Mouse (Mus musculus): Measurements from ENCODE around the gene Rin3. TPM values are rescaled to one million over a fixed set of nuclear protein-coding genes. Genes with fewer than 3 reads are reported as not detected.

Rin3 gene
- polyA plus RNA-seq (2015; fragmentation: Nextera tagmentation; extraction: Ambion mirVana): 2.0 TPM in 2 replicates

GRCm38 (mm10) chr12:102282763-102283482, at the start of gene Rin3:
Gene Rin3 (plus strand): TSS chr12:102283048.
- WGBS: under 1% methylated on average over 71 of the region's 75 CpGs
- peak within 1 kb of the TSS; percentile 73 for H3K9ac ChIP-seq
- ATAC-seq: peak; percentile 50
- no peaks in the 10 kb centered on the region for H3K36me3 ChIP-seq (ENCODE audit: poor library complexity, severe bottlenecking)
- peaks cover 4% of the 10 kb centered on the region; the same call in 1 of the 2 replicates for H3K9me3 ChIP-seq (replicated peaks)
- H3K4me3 ChIP-seq: peak within 1 kb of the TSS; percentile 53
- H3K27me3 ChIP-seq: peaks cover 9% of the 10 kb centered on the region
- H3K27ac ChIP-seq: peak within 1 kb of the TSS; percentile 44; the same call in 1 of the 2 replicates
- H3K4me1 ChIP-seq: peaks cover 20% of the 10 kb centered on the region
- H3K4me2 ChIP-seq: peak within 1 kb of the TSS; percentile 85

- no peaks in the 10 kb centered on the region for H3K4me1 ChIP-seq
- no peak overlapping the region for H3K4me3 ChIP-seq
- no peaks in the 10 kb centered on the region for H3K9me3 ChIP-seq (replicated peaks)
- no peaks in the 10 kb centered on the region for H3K36me3 ChIP-seq (ENCODE audit: poor library complexity, severe bottlenecking)
- no peak overlapping the region for H3K27ac ChIP-seq
- WGBS: 58% methylated on average over 3 of the region's 3 CpGs
- H3K4me2 ChIP-seq: no peak overlapping the region
- H3K9ac ChIP-seq: no peak overlapping the region
- no peaks in the 10 kb centered on the region for H3K27me3 ChIP-seq
- no peak for ATAC-seq
These were observed 47.3 kb upstream of the Rin3 start for GRCm38 (mm10) chr12:102235551-102235950.

- ATAC-seq: no peak
- Histone ChIP-seq H3K27me3 (no peaks in the 10 kb centered on the region), H3K4me3 (no peak overlapping the region), H3K36me3 (ENCODE audit: poor library complexity, severe bottlenecking) (no peaks in the 10 kb centered on the region), H3K9ac (no peak overlapping the region), H3K27ac (no peak overlapping the region), H3K4me1 (no peaks in the 10 kb centered on the region), H3K4me2 (no peak overlapping the region), H3K9me3 (replicated peaks) (no peaks in the 10 kb centered on the region)
- WGBS: 92% methylated on average over 6 of the region's 6 CpGs
These were observed 46.5 kb upstream of the Rin3 start for GRCm38 (mm10) chr12:102236317-102236716.

- no peaks in the 10 kb centered on the region for H3K9me3 ChIP-seq (replicated peaks)
- 0 out of 2 replicates have a peak, but pooled peaks have one; percentile 33 for ATAC-seq
- 50% methylated on average over 6 of the region's 6 CpGs for WGBS
- no peaks in the 10 kb centered on the region for H3K4me1 ChIP-seq
- H3K36me3 ChIP-seq (ENCODE audit: poor library complexity, severe bottlenecking): no peaks in the 10 kb centered on the region
- H3K27me3 ChIP-seq: no peaks in the 10 kb centered on the region
- no peak overlapping the region for H3K27ac ChIP-seq
- H3K4me2 ChIP-seq: no peak overlapping the region
- no peak overlapping the region for H3K9ac ChIP-seq
- H3K4me3 ChIP-seq: no peak overlapping the region
These were observed 40.6 kb upstream of the Rin3 start for GRCm38 (mm10) chr12:102242076-102242722.

- no peaks in the 10 kb centered on the region for H3K4me1 ChIP-seq
- H3K4me2 ChIP-seq: no peak overlapping the region
- H3K36me3 ChIP-seq (ENCODE audit: poor library complexity, severe bottlenecking): no peaks in the 10 kb centered on the region
- 74% methylated on average over 1 of the region's 1 CpGs for WGBS
- no peak overlapping the region for H3K9ac ChIP-seq
- no peaks in the 10 kb centered on the region for H3K27me3 ChIP-seq
- no peak overlapping the region for H3K4me3 ChIP-seq
- H3K27ac ChIP-seq: no peak overlapping the region
- H3K9me3 ChIP-seq (replicated peaks): no peaks in the 10 kb centered on the region
- ATAC-seq: no peak
These were observed 38.9 kb upstream of the Rin3 start for GRCm38 (mm10) chr12:102243915-102244314.

- Histone ChIP-seq H3K27me3 (no peaks in the 10 kb centered on the region), H3K27ac (no peak overlapping the region), H3K9me3 (replicated peaks) (no peaks in the 10 kb centered on the region), H3K9ac (no peak overlapping the region), H3K4me2 (no peak overlapping the region), H3K36me3 (ENCODE audit: poor library complexity, severe bottlenecking) (no peaks in the 10 kb centered on the region), H3K4me3 (no peak overlapping the region), H3K4me1 (0 out of 2 replicates have a peak, but pooled peaks cover 7% of the 10 kb centered on the region)
- WGBS: 92% methylated on average over 5 of the region's 5 CpGs
- no peak for ATAC-seq
These were observed 36.6 kb upstream of the Rin3 start for GRCm38 (mm10) chr12:102246226-102246625.

GRCm38 (mm10) chr12:102248104-102248503, 34.7 kb upstream of the Rin3 start:
- H3K27me3 ChIP-seq: no peaks in the 10 kb centered on the region
- H3K4me2 ChIP-seq: no peak overlapping the region
- no peak overlapping the region for H3K4me3 ChIP-seq
- H3K27ac ChIP-seq: no peak overlapping the region
- H3K9me3 ChIP-seq (replicated peaks): no peaks in the 10 kb centered on the region
- ATAC-seq: no peak
- no peak overlapping the region for H3K9ac ChIP-seq
- WGBS: 93% methylated on average over 6 of the region's 6 CpGs
- H3K4me1 ChIP-seq: 0 out of 2 replicates have a peak, but pooled peaks cover 7% of the 10 kb centered on the region
- H3K36me3 ChIP-seq (ENCODE audit: poor library complexity, severe bottlenecking): no peaks in the 10 kb centered on the region

- ATAC-seq: peak; percentile 50; the same call in 1 of the 2 replicates
- peak overlapping the region; percentile 72 for H3K27ac ChIP-seq
- 79% methylated on average over 4 of the region's 4 CpGs for whole genome bisulfite sequencing
- 0 out of 2 replicates have a peak, but pooled peaks cover 7% of the 10 kb centered on the region for H3K4me1 ChIP-seq
- no peak overlapping the region for H3K4me3 ChIP-seq
- H3K9me3 ChIP-seq (replicated peaks): no peaks in the 10 kb centered on the region
- H3K4me2 ChIP-seq: no peak overlapping the region
- H3K36me3 ChIP-seq (ENCODE audit: poor library complexity, severe bottlenecking): no peaks in the 10 kb centered on the region
- no peaks in the 10 kb centered on the region for H3K27me3 ChIP-seq
- H3K9ac ChIP-seq: no peak overlapping the region
These were observed 32.5 kb upstream of the Rin3 start for GRCm38 (mm10) chr12:102250316-102250715.

GRCm38 (mm10) chr12:102251070-102251469, 31.8 kb upstream of the Rin3 start:
- ATAC-seq: peak; percentile 31; the same call in 1 of the 2 replicates
- Histone ChIP-seq H3K4me2 (no peak overlapping the region), H3K4me3 (no peak overlapping the region), H3K27me3 (no peaks in the 10 kb centered on the region), H3K9me3 (replicated peaks) (no peaks in the 10 kb centered on the region), H3K36me3 (ENCODE audit: poor library complexity, severe bottlenecking) (no peaks in the 10 kb centered on the region), H3K9ac (no peak overlapping the region), H3K4me1 (0 out of 2 replicates have a peak, but pooled peaks cover 7% of the 10 kb centered on the region), H3K27ac (peak overlapping the region; percentile 72; the same call in 1 of the 2 replicates)
- WGBS: 69% methylated on average over 3 of the region's 3 CpGs

GRCm38 (mm10) chr12:102251985-102252384, 30.9 kb upstream of the Rin3 start:
- Histone ChIP-seq H3K27me3 (no peaks in the 10 kb centered on the region), H3K9ac (no peak overlapping the region), H3K4me2 (no peak overlapping the region), H3K4me3 (no peak overlapping the region), H3K27ac (no peak overlapping the region), H3K4me1 (0 out of 2 replicates have a peak, but pooled peaks cover 7% of the 10 kb centered on the region), H3K36me3 (ENCODE audit: poor library complexity, severe bottlenecking) (no peaks in the 10 kb centered on the region), H3K9me3 (replicated peaks) (no peaks in the 10 kb centered on the region)
- WGBS: 67% methylated on average over 3 of the region's 3 CpGs
- no peak for ATAC-seq

GRCm38 (mm10) chr12:102252525-102252924, 30.3 kb upstream of the Rin3 start:
- Histone ChIP-seq H3K27ac (no peak overlapping the region), H3K27me3 (no peaks in the 10 kb centered on the region), H3K4me1 (0 out of 2 replicates have a peak, but pooled peaks cover 7% of the 10 kb centered on the region), H3K4me3 (no peak overlapping the region), H3K9me3 (replicated peaks) (no peaks in the 10 kb centered on the region), H3K9ac (no peak overlapping the region), H3K36me3 (ENCODE audit: poor library complexity, severe bottlenecking) (no peaks in the 10 kb centered on the region), H3K4me2 (no peak overlapping the region)
- WGBS: 80% methylated on average over 1 of the region's 1 CpGs
- no peak for ATAC-seq

GRCm38 (mm10) chr12:102255012-102255411, 27.8 kb upstream of the Rin3 start:
- no peak for ATAC-seq
- no peak overlapping the region for H3K4me2 ChIP-seq
- H3K9me3 ChIP-seq (replicated peaks): no peaks in the 10 kb centered on the region
- H3K27me3 ChIP-seq: no peaks in the 10 kb centered on the region
- 0 out of 2 replicates have a peak, but pooled peaks cover 7% of the 10 kb centered on the region for H3K4me1 ChIP-seq
- no peak overlapping the region for H3K27ac ChIP-seq
- no peak overlapping the region for H3K4me3 ChIP-seq
- H3K36me3 ChIP-seq (ENCODE audit: poor library complexity, severe bottlenecking): no peaks in the 10 kb centered on the region
- no peak overlapping the region for H3K9ac ChIP-seq

Data from forebrain, embryonic 13.5 days (tissue).